Mouse (Mus musculus): ENCODE measurements around the gene Pear1. TPM values are rescaled to one million over a fixed set of nuclear protein-coding genes. Genes with fewer than 3 reads are reported as not detected.

The Pear1 gene
- polyA plus RNA-seq, 1 experiment from 2014 or later = 4.4 TPM

GRCm38 (mm10) chr3:87763202-87763601 lies 60.9 kb downstream of the Pear1 start:
- WGBS = 46% methylated on average over 4 of the region's 4 CpGs
- no peaks in the 10 kb centered on the region; the same call in 1 of the 2 replicates for H3K27me3 ChIP-seq (ENCODE audit: control insufficient read depth, insufficient read depth, low read length)
- no peaks in the 10 kb centered on the region for H3K36me3 ChIP-seq (replicated peaks; ENCODE audit: control insufficient read depth, insufficient read depth, low read depth, low read length)
- peaks cover 17% of the 10 kb centered on the region for H3K4me1 ChIP-seq (ENCODE audit: control insufficient read depth, insufficient read depth, low read length)
- peak overlapping the region; percentile 68 for H3K27ac ChIP-seq (replicated peaks; ENCODE audit: low read depth, low read length)
- H3K4me3 ChIP-seq (ENCODE audit: low read depth, low read length) = no peak overlapping the region
- no peaks in the 10 kb centered on the region for H3K9me3 ChIP-seq (replicated peaks; ENCODE audit: control insufficient read depth, low read length)
- peak overlapping the region; percentile 3; the same call in 1 of the 2 replicates for H3K9ac ChIP-seq (replicated peaks; ENCODE audit: low read length)
- H3K4me2 ChIP-seq (ENCODE audit: low read depth, low read length) = peak overlapping the region; percentile 13; the same call in 1 of the 2 replicates
- no peak for ATAC-seq (replicated peaks; ENCODE audit: insufficient number of reproducible peaks, low FRiP score, low TSS enrichment, low read depth)
- DNase-seq (ENCODE audit: low spot score) = no peak

DNA sequence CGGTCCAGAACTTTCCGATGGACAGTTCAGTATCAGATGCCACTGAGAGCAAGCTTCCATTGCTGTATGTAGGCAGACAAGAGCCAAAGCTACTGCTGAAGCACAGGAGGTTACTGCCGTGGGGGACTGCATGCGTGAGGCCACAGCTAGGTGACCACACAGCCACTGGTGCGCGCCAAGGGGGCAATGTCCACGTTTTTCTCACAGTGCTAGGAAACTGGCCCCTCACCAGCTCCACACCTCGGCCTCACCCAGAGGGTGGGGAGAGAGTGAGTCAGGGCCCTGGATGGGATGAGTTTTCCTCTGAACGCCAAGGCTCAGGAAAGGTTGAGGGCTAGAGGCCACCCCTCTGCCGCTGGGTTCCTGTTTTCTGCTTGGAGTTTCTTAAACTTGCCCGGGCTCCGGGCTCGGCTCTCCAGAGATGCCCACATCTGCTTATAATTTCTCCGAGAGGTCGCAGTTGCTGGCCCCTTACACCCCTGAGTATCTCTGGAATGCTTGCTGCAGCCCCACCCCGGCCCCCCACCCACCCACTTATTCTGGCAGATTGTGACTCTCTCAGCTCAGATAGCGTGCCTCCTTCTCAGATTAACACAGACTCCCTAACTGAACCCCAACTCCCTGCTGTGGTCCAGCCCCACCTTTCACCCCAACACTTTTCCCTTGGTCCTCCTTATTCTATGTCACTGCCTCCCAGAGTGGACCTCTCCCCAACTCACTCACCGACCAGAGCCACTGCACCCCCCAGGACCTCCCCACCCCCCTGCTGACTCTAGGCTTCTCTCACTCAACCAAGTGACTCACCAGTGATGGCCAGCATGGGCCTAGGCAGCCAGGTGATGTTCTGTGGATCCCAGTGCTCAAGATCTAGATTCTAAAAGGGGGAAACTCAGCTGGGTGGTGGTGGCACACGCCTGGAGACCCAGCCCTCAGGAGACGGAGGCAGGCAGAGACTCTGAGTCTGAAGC lies 62.4 kb downstream of the Pear1 start:
- ATAC-seq (replicated peaks; ENCODE audit: insufficient number of reproducible peaks, low FRiP score, low TSS enrichment, low read depth) (no peak), DNase-seq (ENCODE audit: low spot score) (peak; percentile 60)
- H3K4me1 ChIP-seq (ENCODE audit: control insufficient read depth, insufficient read depth, low read length) = peaks cover 17% of the 10 kb centered on the region
- WGBS = 46% methylated on average over 20 of the region's 20 CpGs
- H3K36me3 ChIP-seq (replicated peaks; ENCODE audit: control insufficient read depth, insufficient read depth, low read depth, low read length) = no peaks in the 10 kb centered on the region
- peak overlapping the region; percentile 70 for H3K27ac ChIP-seq (replicated peaks; ENCODE audit: low read depth, low read length)
- peak overlapping the region; percentile 32; the same call in 1 of the 2 replicates for H3K9ac ChIP-seq (replicated peaks; ENCODE audit: low read length)
- H3K4me3 ChIP-seq (ENCODE audit: low read depth, low read length) = no peak overlapping the region
- no peak overlapping the region for H3K4me2 ChIP-seq (ENCODE audit: low read depth, low read length)
- no peaks in the 10 kb centered on the region for H3K9me3 ChIP-seq (replicated peaks; ENCODE audit: control insufficient read depth, low read length)
- no peaks in the 10 kb centered on the region for H3K27me3 ChIP-seq (ENCODE audit: control insufficient read depth, insufficient read depth, low read length)

GRCm38 (mm10) chr3:87758641-87759040 lies 65.5 kb downstream of the Pear1 start:
- Histone ChIP-seq H3K4me3 (ENCODE audit: low read depth, low read length) (no peak overlapping the region), H3K27me3 (ENCODE audit: control insufficient read depth, insufficient read depth, low read length) (no peaks in the 10 kb centered on the region), H3K4me2 (ENCODE audit: low read depth, low read length) (no peak overlapping the region), H3K9ac (replicated peaks; ENCODE audit: low read length) (no peak overlapping the region), H3K4me1 (ENCODE audit: control insufficient read depth, insufficient read depth, low read length) (peaks cover 8% of the 10 kb centered on the region; the same call in 1 of the 2 replicates), H3K36me3 (replicated peaks; ENCODE audit: control insufficient read depth, insufficient read depth, low read depth, low read length) (no peaks in the 10 kb centered on the region), H3K27ac (replicated peaks; ENCODE audit: low read depth, low read length) (no peak overlapping the region), H3K9me3 (replicated peaks; ENCODE audit: control insufficient read depth, low read length) (no peaks in the 10 kb centered on the region)
- DNase-seq (ENCODE audit: low spot score) (no peak), ATAC-seq (replicated peaks; ENCODE audit: insufficient number of reproducible peaks, low FRiP score, low TSS enrichment, low read depth) (no peak)
- 69% methylated on average over 3 of the region's 5 CpGs for WGBS

GRCm38 (mm10) chr3:87756488-87756887 lies 67.6 kb downstream of the Pear1 start:
- Histone ChIP-seq H3K36me3 (replicated peaks; ENCODE audit: control insufficient read depth, insufficient read depth, low read depth, low read length) (no peaks in the 10 kb centered on the region), H3K4me1 (ENCODE audit: control insufficient read depth, insufficient read depth, low read length) (peaks cover 2% of the 10 kb centered on the region; the same call in 1 of the 2 replicates), H3K9me3 (replicated peaks; ENCODE audit: control insufficient read depth, low read length) (no peaks in the 10 kb centered on the region), H3K27me3 (ENCODE audit: control insufficient read depth, insufficient read depth, low read length) (no peaks in the 10 kb centered on the region), H3K4me3 (ENCODE audit: low read depth, low read length) (no peak overlapping the region), H3K4me2 (ENCODE audit: low read depth, low read length) (no peak overlapping the region), H3K9ac (replicated peaks; ENCODE audit: low read length) (peak overlapping the region; percentile 7; the same call in 1 of the 2 replicates), H3K27ac (replicated peaks; ENCODE audit: low read depth, low read length) (no peak overlapping the region)
- no peak for DNase-seq (ENCODE audit: low spot score)
- no peak for ATAC-seq (replicated peaks; ENCODE audit: insufficient number of reproducible peaks, low FRiP score, low TSS enrichment, low read depth)
- 47% methylated on average over 20 of the region's 20 CpGs for WGBS

DNA sequence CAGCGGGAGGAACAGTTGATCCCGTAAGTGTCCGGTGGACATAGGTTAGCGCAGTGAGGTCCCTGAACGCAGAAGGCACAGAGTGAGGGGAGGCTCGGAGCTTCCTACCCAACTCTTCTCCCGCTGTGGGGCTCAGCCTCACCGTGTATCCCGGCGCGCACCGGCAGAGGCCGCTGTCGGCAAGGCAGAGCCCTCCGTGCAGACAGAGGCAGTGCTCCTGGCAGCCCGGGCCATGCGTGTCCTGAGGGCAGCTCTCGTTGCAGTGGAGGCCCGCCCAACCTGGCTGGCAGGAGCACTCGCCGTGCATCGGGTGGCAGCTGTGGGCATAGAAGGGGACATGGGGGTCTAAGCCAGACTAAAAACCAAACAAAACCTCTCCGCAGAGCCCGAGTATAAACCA lies 68.1 kb downstream of the Pear1 start:
- peak; percentile 69 for ATAC-seq (replicated peaks; ENCODE audit: insufficient number of reproducible peaks, low FRiP score, low TSS enrichment, low read depth)
- no peak overlapping the region for H3K27ac ChIP-seq (replicated peaks; ENCODE audit: low read depth, low read length)
- 4% methylated on average over 24 of the region's 24 CpGs for WGBS
- peak overlapping the region; percentile 7; the same call in 1 of the 2 replicates for H3K9ac ChIP-seq (replicated peaks; ENCODE audit: low read length)
- peak; percentile 85 for DNase-seq (ENCODE audit: low spot score)
- H3K4me3 ChIP-seq (ENCODE audit: low read depth, low read length) = no peak overlapping the region
- H3K9me3 ChIP-seq (replicated peaks; ENCODE audit: control insufficient read depth, low read length) = no peaks in the 10 kb centered on the region
- 0 out of 2 replicates have a peak, but pooled peaks cover 2% of the 10 kb centered on the region for H3K4me1 ChIP-seq (ENCODE audit: control insufficient read depth, insufficient read depth, low read length)
- no peaks in the 10 kb centered on the region for H3K27me3 ChIP-seq (ENCODE audit: control insufficient read depth, insufficient read depth, low read length)
- peak overlapping the region; percentile 24; the same call in 1 of the 2 replicates for H3K4me2 ChIP-seq (ENCODE audit: low read depth, low read length)
- no peaks in the 10 kb centered on the region for H3K36me3 ChIP-seq (replicated peaks; ENCODE audit: control insufficient read depth, insufficient read depth, low read depth, low read length)

DNA sequence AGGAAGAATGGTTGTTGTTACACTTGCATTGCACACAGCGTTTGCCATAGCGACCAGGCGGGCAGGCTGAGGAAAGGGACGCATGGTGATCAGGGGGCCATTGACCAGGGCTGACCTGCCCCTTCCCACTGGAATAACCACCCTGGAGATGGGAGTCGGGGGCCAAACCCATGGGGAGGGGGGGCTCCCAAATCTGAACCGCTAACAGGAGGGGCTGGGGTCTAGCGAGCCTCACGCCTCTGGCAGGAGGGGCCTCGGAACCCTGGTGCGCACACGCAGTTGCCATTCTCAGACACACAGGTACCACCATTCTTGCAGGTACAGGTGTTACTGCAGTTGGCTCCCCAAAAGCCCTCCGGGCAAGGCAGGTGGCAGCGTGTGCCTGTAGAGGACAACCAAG lies 70.3 kb downstream of the Pear1 start:
- ATAC-seq (replicated peaks; ENCODE audit: insufficient number of reproducible peaks, low FRiP score, low TSS enrichment, low read depth) (no peak), DNase-seq (ENCODE audit: low spot score) (no peak)
- H3K4me1 ChIP-seq (ENCODE audit: control insufficient read depth, insufficient read depth, low read length) = no peaks in the 10 kb centered on the region
- no peaks in the 10 kb centered on the region for H3K27me3 ChIP-seq (ENCODE audit: control insufficient read depth, insufficient read depth, low read length)
- no peak overlapping the region for H3K4me2 ChIP-seq (ENCODE audit: low read depth, low read length)
- H3K4me3 ChIP-seq (ENCODE audit: low read depth, low read length) = no peak overlapping the region
- H3K9me3 ChIP-seq (replicated peaks; ENCODE audit: control insufficient read depth, low read length) = no peaks in the 10 kb centered on the region
- H3K9ac ChIP-seq (replicated peaks; ENCODE audit: low read length) = no peak overlapping the region
- 86% methylated on average over 13 of the region's 13 CpGs for WGBS
- H3K27ac ChIP-seq (replicated peaks; ENCODE audit: low read depth, low read length) = no peak overlapping the region
- H3K36me3 ChIP-seq (replicated peaks; ENCODE audit: control insufficient read depth, insufficient read depth, low read depth, low read length) = no peaks in the 10 kb centered on the region

DNA sequence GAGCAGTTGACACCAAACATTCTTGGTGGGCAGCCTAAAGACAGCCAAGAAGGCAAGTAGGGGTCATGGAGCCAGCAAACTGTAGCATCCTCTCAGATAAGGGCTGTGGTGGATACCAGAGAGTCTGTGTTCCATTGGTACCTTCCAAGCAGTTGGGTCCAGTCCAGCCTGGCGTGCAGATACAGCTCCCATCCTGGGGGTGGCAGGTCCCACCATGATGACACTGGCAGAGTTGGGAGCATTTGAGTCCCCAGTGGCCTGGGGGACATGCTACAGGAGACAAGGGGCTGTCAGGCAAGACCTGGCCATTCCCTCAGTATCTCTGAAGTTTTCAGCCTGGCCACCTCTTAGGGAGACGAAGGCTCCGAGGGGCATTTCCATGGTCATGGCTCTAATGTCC lies 71.5 kb downstream of the Pear1 start:
- DNase-seq (ENCODE audit: low spot score) = no peak
- no peaks in the 10 kb centered on the region for H3K9me3 ChIP-seq (replicated peaks; ENCODE audit: control insufficient read depth, low read length)
- ATAC-seq (replicated peaks; ENCODE audit: insufficient number of reproducible peaks, low FRiP score, low TSS enrichment, low read depth) = no peak
- 79% methylated on average over 3 of the region's 3 CpGs for WGBS
- H3K4me1 ChIP-seq (ENCODE audit: control insufficient read depth, insufficient read depth, low read length) = peaks cover 2% of the 10 kb centered on the region; the same call in 1 of the 2 replicates
- H3K4me3 ChIP-seq (ENCODE audit: low read depth, low read length) = no peak overlapping the region
- no peaks in the 10 kb centered on the region for H3K36me3 ChIP-seq (replicated peaks; ENCODE audit: control insufficient read depth, insufficient read depth, low read depth, low read length)
- no peak overlapping the region for H3K9ac ChIP-seq (replicated peaks; ENCODE audit: low read length)
- no peaks in the 10 kb centered on the region for H3K27me3 ChIP-seq (ENCODE audit: control insufficient read depth, insufficient read depth, low read length)
- no peak overlapping the region for H3K4me2 ChIP-seq (ENCODE audit: low read depth, low read length)
- H3K27ac ChIP-seq (replicated peaks; ENCODE audit: low read depth, low read length) = no peak overlapping the region

DNA sequence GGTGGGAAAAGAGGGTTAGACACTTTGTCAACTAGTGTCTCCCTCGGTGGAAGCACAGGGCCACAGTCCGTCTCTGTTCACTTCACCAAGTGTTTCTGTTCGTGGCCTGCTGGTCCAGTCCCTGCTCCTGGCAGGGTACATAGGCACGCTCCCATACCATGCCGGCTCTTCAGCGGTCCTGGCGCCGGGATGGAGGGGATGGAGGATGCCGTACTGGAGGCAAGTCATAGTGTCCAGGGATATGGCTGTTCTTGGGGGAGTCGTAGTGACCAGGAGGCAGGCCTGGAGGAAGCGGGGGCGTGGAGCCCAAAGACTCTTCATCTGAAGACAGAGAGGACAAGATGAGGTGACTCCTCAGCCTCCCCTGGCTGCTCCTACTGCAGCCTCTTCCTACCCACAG lies 74.1 kb downstream of the Pear1 start:
- Histone ChIP-seq H3K27ac (replicated peaks; ENCODE audit: low read depth, low read length) (no peak overlapping the region), H3K9ac (replicated peaks; ENCODE audit: low read length) (no peak overlapping the region), H3K36me3 (replicated peaks; ENCODE audit: control insufficient read depth, insufficient read depth, low read depth, low read length) (no peaks in the 10 kb centered on the region), H3K9me3 (replicated peaks; ENCODE audit: control insufficient read depth, low read length) (no peaks in the 10 kb centered on the region), H3K4me1 (ENCODE audit: control insufficient read depth, insufficient read depth, low read length) (peaks cover 2% of the 10 kb centered on the region), H3K4me2 (ENCODE audit: low read depth, low read length) (no peak overlapping the region), H3K27me3 (ENCODE audit: control insufficient read depth, insufficient read depth, low read length) (no peaks in the 10 kb centered on the region), H3K4me3 (ENCODE audit: low read depth, low read length) (no peak overlapping the region)
- no peak for DNase-seq (ENCODE audit: low spot score)
- 90% methylated on average over 12 of the region's 12 CpGs for WGBS
- ATAC-seq (replicated peaks; ENCODE audit: insufficient number of reproducible peaks, low FRiP score, low TSS enrichment, low read depth) = no peak

Data from embryonic facial prominence, embryonic 11.5 days (tissue).